Mouse (Mus musculus) bone marrow, adult 2 months (tissue): Measurements from ENCODE around the gene C1qtnf12.

Experiments used
- CTCF ChIP-seq: fragments of 200-500 bp; IDR thresholded peaks from 2 replicates; pipeline ENCODE4 v1.5.1; 2011; ENCODE audit warnings: low read length, control low read depth; ENCODE audit not compliant: control insufficient read depth, insufficient read depth
- POLR2A ChIP-seq: fragments of 200-500 bp; IDR thresholded peaks from 2 replicates; pipeline ENCODE4 v1.6.1; 2011; ENCODE audit warnings: low read depth, mild to moderate bottlenecking, control low read depth, low read length, borderline replicate concordance; ENCODE audit not compliant: control insufficient read depth

- TF ChIP-seq POLR2A, result no peak
- no peak for TF ChIP-seq CTCF
These were observed 7.0 kb downstream of the C1qtnf12 start for GRCm38 (mm10) chr4:155969043-155969653.
